Mouse (Mus musculus) brain, embryonic 14.5 days (tissue): ENCODE measurements around the gene Fmnl2.

Experiments used
- CTCF ChIP-seq: fragments of 200-500 bp; IDR thresholded peaks from 2 replicates; pipeline ENCODE4 v1.5.1; 2012; ENCODE audit warnings: inconsistent platforms, mild to moderate bottlenecking, moderate library complexity, borderline replicate concordance; ENCODE audit not compliant: insufficient read depth, insufficient read length; ENCODE audit errors: extremely low read depth
- POLR2A ChIP-seq: fragments of 200-500 bp; IDR thresholded peaks from 2 replicates; pipeline ENCODE4 v1.6.1; 2012; ENCODE audit warnings: mild to moderate bottlenecking, inconsistent platforms, borderline replicate concordance; ENCODE audit not compliant: poor library complexity, insufficient read depth, insufficient read length, severe bottlenecking; ENCODE audit errors: extremely low read depth

DNA sequence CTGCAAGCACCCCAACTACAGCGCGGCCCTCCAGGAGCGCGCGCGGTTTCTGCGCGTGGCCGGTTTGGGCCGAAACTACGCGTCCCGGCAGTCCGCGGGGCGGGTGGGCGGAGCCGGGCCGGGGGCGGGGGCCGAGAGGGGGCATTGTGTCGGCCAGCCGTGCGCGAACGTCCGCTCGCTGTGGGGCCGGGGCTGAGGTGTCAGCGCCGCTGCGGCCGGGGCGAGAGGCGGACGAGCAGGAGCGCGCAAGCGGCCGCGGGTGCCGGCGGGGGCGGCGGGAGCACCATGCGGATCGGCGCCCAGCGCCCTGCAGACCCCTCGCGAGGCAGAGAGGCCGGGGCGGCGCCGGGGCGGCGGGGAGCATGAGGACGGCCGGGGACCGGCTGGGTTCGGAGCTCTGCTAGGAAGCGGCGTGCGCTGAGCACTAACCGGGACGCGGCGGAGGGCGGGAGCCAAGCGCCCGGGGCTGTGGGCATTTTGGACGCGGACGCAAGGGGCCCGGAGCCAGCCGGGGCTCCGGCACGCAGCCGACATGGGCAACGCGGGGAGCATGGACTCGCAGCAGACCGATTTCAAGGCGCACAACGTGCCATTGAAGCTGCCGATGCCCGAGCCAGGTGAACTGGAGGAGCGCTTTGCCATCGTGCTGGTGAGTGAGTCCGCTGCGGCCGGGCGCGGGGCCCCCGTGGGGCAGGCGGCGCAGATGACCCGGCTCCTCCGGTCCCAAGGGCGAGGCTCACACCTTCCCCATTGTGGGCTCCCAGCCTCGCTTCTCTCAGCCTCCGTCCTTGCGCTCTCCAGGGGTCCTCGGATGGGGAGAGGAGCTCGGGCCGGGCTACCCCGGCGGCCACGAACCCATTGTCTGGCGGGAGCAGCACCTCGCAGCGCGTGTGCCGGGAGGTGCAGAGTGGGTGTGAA is at the start of gene Fmnl2:
- TF ChIP-seq POLR2A: peak; percentile 90
- TF ChIP-seq CTCF: no peak
